Mouse (Mus musculus): ENCODE results near the gene Gm13277. TPM values are rescaled to one million over a fixed set of nuclear protein-coding genes. Genes with fewer than 3 reads are reported as not detected.
"Not testable (repeated sequence)": the region's sequence is repeated elsewhere in the genome, so short reads cannot be mapped to it uniquely, and the experiment has no call there.

Gm13277 gene
- not detected for total RNA-seq (2018; cell fraction: chromatin; rRNA removed)
- not detected for total RNA-seq (2018; cell fraction: cytosol; rRNA removed)
- total RNA-seq (2018; cell fraction: nucleus; rRNA removed), result not detected
- not detected in 3 replicates for polyA plus RNA-seq (2018)

DNA sequence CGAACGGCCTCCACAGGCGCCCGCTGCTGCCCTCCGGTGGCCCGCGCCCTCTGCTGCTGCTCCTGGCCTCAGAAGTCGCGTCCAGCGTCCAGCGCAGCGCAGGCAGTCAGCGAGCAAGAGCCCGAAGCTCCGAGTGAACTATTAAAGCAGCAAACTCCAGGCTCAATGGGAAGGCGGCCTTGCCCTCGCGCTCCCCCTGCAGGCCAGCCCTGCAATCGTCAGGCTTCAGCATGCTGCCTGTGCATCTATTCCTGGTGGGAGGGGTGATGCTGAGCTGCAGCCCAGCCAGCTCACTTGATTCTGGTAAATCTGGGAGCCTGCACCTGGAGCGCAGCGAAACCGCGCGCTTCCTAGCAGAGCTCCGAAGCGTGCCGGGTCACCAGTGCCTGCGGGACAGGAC is at the start of gene Gm13277:
Gene Gm13277 (plus strand): TSS at position 231 of the 400 bp plus-strand sequence.
- not testable (repeated sequence) for H3K79me2 ChIP-seq (ENCODE audit: inconsistent target); H3K27ac ChIP-seq; H3K4me3 ChIP-seq (ENCODE audit: inconsistent target); H3K36me3 ChIP-seq (ENCODE audit: inconsistent target)
- WGBS (ENCODE audit: missing documents), result no CpG with 5 or more reads among the region's 28 CpGs

DNA sequence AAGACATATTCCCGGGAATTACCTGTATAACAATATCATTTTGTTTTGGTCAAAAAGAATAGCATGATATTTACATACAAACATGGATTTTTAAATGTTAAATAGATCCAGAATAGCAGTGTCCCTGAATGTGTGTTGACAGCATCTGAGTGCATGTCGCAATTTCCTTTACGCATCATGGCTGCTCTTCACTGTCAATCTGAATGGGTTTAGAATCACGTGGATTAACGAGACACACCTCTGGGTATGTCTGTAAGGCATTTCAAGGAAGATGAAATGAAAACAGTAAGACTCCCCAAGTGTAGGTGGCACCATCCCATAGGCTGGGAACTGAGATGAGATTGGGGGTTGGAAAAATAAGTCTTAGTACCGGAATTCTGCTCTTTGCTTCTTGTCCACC is 49.4 kb upstream of the Gm13277 start:
- Histone ChIP-seq H3K36me3 (ENCODE audit: inconsistent target) (no peaks in the 10 kb centered on the region), H3K4me3 (ENCODE audit: inconsistent target) (no peak overlapping the region), H3K79me2 (ENCODE audit: inconsistent target) (no peaks in the 10 kb centered on the region), H3K27ac (no peak overlapping the region)
- 49% methylated on average over 6 of the region's 6 CpGs for WGBS (ENCODE audit: missing documents)

DNA sequence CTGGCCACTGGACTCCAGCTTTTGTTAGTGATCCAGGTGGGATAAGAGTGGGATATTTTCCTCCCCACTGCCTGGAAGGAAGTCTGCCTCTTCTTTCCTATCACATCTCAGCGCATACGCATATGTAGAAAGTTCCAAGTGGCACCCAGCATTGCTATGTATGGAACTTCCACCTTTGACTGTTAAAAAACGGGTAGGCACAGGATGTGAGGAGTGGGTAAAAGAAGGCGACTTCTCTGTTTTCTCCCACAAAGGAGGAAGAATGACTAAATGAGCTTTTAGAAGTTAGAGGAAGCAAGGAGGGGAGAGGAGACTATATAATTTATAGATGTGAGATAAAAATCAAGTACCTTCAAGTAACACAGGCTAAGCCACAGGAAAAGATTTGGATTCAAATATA is 47.0 kb upstream of the Gm13277 start:
- Histone ChIP-seq H3K4me3 (ENCODE audit: inconsistent target) (no peak overlapping the region), H3K27ac (no peak overlapping the region), H3K36me3 (ENCODE audit: inconsistent target) (no peaks in the 10 kb centered on the region), H3K79me2 (ENCODE audit: inconsistent target) (no peaks in the 10 kb centered on the region)
- 8% methylated on average over 4 of the region's 4 CpGs for WGBS (ENCODE audit: missing documents)

DNA sequence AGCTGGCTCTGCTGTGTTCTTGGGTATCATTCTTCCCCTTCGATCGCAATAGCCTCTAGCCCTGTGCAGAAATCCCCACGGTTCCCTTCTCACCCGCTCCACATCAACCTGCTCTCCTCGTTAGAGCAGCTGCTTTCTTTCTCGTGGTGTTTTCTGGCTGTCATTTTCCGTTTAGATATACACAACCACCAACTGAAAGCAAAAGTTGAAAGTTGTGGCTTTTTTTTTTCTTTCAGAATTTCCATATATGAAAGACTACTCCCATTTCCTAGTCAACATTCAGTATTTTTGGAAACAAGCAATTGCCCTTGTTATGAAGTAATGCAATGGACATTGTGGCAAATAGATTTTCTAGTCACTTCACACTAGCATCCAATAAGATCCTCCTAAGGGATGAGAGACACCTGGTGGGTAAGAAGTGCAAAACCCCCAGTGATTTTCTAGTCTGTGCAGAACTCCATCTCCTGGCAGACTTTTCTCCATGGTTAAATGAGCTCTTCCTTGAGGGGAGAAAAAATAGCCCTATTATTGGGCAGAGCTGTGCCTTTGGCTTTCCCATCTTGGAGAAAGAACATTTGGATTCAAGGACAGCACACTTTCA is 45.6 kb upstream of the Gm13277 start:
- H3K4me3 ChIP-seq (ENCODE audit: inconsistent target), result no peak overlapping the region
- H3K36me3 ChIP-seq (ENCODE audit: inconsistent target), result no peaks in the 10 kb centered on the region
- no peak overlapping the region for H3K27ac ChIP-seq
- WGBS (ENCODE audit: missing documents), result 23% methylated on average over 7 of the region's 7 CpGs
- H3K79me2 ChIP-seq (ENCODE audit: inconsistent target), result no peaks in the 10 kb centered on the region

DNA sequence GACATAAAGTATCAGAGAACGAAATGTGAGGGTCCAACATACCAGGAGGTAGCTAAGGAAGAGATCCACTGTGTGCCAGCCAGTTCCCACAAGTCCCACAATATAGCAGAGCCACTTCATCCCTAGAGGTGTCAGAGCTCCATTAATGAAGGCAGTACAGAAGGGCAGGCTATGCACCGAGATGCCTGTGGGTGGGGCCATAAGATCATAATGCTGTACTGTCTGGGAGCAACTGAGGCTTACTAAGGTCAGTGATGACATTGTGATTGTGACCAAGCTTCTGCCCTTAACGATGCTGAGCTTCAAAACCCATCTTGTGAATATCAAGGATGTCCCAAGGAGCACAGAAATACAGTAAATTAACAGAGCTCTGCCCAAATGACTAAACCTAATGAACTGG is 44.2 kb upstream of the Gm13277 start:
- Histone ChIP-seq H3K79me2 (ENCODE audit: inconsistent target) (no peaks in the 10 kb centered on the region), H3K36me3 (ENCODE audit: inconsistent target) (no peaks in the 10 kb centered on the region), H3K27ac (no peak overlapping the region), H3K4me3 (ENCODE audit: inconsistent target) (no peak overlapping the region)
- whole genome bisulfite sequencing (ENCODE audit: missing documents), result 86% methylated on average over 3 of the region's 3 CpGs

DNA sequence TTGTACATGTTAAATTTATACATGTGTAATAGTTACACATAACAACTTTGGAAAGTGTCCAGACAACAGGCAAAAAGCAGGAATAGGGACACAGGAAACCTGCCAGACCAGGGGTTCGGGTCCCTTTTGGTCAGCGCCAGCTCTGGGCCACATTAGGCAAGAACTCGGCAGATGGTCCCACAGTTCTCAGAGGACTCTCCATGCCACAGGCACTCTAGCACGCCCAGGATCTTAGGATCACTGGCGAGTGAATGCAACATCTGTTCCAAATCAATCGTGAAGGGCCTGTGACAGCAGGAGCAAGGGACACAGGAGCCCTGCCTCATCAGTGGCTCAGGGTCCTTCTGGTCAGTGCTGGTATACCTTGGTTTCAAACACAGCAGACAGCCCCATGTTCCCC is 38.5 kb upstream of the Gm13277 start:
- WGBS (ENCODE audit: missing documents), result 98% methylated on average over 6 of the region's 6 CpGs
- no peaks in the 10 kb centered on the region for H3K36me3 ChIP-seq (ENCODE audit: inconsistent target)
- no peaks in the 10 kb centered on the region for H3K79me2 ChIP-seq (ENCODE audit: inconsistent target)
- no peak overlapping the region for H3K27ac ChIP-seq
- no peak overlapping the region for H3K4me3 ChIP-seq (ENCODE audit: inconsistent target)

DNA sequence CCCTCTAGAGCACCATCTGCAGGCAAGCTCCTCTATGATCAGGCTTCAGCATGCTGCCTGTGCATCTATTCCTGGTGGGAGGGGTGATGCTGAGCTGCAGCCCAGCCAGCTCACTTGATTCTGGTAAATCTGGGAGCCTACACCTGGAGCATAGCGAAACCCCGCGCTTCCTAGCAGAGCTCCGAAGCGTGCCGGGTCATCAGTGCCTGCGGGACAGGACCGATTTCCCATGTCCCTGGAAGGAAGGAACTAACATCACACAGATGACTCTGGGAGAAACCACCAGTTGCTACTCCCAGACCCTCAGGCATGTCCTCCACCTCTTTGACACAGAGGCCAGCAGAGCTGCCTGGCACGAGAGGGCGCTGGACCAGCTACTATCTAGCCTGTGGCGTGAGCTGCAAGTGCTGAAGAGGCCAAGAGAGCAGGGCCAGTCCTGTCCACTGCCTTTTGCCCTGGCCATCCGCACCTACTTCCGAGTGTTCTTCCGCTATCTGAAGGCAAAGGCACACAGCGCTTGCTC is 33.6 kb upstream of the Gm13277 start, which contains the start of gene Gm13271:
Gene Gm13271 (plus strand): TSS at position 51 of the 523 bp plus-strand sequence.
- not testable (repeated sequence) for H3K27ac ChIP-seq; H3K4me3 ChIP-seq (ENCODE audit: inconsistent target); H3K79me2 ChIP-seq (ENCODE audit: inconsistent target); H3K36me3 ChIP-seq (ENCODE audit: inconsistent target)
- WGBS (ENCODE audit: missing documents), result 100% methylated on average over 12 of the region's 15 CpGs

DNA sequence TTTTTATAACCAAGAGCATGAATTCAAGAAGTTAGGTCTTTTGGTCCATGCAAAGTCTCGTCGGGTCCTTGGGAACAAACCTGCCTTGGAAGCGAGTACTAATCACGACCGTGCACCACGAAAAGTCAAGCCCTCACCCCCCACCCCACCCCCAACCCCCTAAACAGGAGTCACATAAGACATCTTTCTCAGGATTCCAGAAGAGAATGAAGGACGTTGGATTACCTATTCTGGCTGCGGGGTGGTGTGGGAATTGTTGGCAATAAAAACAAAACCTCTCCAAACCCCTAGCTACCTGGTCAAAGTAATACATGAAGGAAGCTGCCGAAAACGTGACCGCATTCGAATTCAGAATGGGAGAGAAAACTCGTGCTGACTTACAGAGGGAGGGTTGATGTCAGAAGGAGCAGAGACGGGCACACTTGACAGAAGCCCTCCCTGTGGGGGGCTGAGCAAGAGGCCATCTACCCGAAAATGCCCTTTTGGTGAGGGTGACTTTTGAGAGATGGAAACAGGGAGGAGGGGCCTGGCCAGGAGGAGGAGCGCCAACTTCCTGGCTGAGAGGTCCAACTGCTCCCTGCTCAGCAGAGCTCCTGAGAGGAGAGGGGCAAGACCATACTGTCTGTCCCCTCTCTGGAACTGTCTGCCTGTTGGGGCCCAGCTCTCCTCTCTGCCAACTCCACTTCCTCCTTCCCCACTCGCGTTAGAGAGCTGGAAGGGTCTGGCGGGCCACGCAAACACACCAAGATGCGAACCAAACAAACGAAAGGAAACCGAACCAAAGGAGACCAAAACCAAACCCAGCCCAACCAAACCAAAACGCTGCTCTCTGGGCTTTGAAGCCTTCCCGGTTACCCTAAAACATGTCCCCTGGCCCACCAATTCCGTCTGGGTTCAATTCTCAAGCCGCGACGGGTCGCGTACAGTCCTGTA is 31.6 kb upstream of the Gm13277 start:
- 10% methylated on average over 19 of the region's 31 CpGs for WGBS (ENCODE audit: missing documents)

DNA sequence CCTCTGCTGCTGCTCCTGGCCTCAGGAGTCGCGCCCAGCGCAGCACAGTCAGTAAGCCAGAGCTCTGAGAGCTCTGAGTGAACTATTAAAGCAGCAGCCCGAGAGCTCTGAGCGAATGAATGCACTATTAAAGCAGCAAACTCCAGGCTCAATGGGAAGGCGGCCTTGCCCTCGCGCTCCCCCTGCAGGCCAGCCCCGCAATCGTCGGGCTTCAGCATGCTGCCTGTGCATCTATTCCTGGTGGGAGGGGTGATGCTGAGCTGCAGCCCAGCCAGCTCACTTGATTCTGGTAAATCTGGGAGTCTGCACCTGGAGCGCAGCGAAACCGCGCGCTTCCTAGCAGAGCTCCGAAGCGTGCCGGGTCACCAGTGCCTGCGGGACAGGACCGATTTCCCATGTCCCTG is 30.8 kb upstream of the Gm13277 start:
- not testable (repeated sequence) for H3K79me2 ChIP-seq (ENCODE audit: inconsistent target); H3K4me3 ChIP-seq (ENCODE audit: inconsistent target); H3K36me3 ChIP-seq (ENCODE audit: inconsistent target); H3K27ac ChIP-seq
- WGBS (ENCODE audit: missing documents), result 0% methylated on average over 7 of the region's 21 CpGs

More for the DNA sequence above, 31.6 kb upstream of the Gm13277 start:
- not testable (repeated sequence) for H3K79me2 ChIP-seq (ENCODE audit: inconsistent target); H3K36me3 ChIP-seq (ENCODE audit: inconsistent target)
- peak overlapping the region; percentile 78 for H3K27ac ChIP-seq
- H3K4me3 ChIP-seq (ENCODE audit: inconsistent target), result peak overlapping the region; percentile 61

DNA sequence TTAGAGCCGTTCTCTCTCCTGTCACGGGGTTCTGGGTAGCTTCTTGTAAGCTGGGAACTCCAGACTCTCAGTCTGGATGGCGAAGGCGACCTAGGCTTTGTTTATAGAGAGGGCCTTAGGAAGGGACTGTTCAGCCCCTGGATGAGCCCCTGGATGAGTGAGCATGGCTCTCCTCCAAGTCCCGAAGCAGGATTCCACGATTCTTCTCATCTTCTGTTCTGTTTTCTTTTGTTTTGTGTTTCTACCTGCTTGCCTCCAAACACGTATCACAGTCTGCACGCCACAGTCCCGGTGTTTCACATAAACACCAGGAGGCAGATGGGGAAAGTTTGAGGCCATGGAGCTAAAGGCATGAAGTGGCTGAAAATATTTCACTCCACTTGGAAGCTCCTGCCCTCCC is 29.7 kb upstream of the Gm13277 start:
- not testable (repeated sequence) for H3K79me2 ChIP-seq (ENCODE audit: inconsistent target)
- WGBS (ENCODE audit: missing documents), result 96% methylated on average over 4 of the region's 9 CpGs

DNA sequence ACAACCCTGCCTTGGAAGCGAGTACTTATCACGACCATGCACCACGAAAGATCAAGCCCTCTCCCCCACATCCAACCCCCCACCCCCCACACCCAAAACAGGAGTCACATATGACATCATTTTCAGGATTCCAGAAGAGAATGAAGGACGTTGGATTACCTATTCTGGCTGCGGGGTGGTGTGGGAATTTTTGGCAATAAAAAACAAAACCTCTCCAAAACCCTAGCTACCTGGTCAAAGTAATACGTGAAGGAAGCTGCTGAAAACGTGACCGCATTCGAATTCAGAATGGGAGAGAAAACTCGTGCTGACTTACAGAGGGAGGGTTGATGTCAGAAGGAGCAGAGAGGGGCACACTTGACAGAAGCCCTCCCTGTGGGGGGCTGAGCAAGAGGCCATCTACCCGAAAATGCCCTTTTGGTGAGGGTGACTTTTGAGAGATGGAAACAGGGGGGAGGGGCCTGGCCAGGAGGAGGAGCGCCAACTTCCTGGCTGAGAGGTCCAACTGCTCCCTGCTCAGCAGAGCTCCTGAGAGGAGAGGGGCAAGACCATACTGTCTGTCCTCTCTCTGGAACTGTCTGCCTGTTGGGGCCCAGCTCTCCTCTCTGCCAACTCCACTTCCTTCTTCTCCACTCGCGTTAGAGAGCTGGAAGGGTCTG is 28.7 kb upstream of the Gm13277 start, which contains the start of gene Gm13283:
Gene Gm13283 (plus strand): TSS at position 510 of the 659 bp plus-strand sequence.
- not testable (repeated sequence) for H3K36me3 ChIP-seq (ENCODE audit: inconsistent target); H3K79me2 ChIP-seq (ENCODE audit: inconsistent target); H3K27ac ChIP-seq; H3K4me3 ChIP-seq (ENCODE audit: inconsistent target)
- 40% methylated on average over 1 of the region's 14 CpGs for WGBS (ENCODE audit: missing documents)

More for the DNA sequence above, 29.7 kb upstream of the Gm13277 start:
- not testable (repeated sequence) for H3K27ac ChIP-seq; H3K4me3 ChIP-seq (ENCODE audit: inconsistent target); H3K36me3 ChIP-seq (ENCODE audit: inconsistent target)

DNA sequence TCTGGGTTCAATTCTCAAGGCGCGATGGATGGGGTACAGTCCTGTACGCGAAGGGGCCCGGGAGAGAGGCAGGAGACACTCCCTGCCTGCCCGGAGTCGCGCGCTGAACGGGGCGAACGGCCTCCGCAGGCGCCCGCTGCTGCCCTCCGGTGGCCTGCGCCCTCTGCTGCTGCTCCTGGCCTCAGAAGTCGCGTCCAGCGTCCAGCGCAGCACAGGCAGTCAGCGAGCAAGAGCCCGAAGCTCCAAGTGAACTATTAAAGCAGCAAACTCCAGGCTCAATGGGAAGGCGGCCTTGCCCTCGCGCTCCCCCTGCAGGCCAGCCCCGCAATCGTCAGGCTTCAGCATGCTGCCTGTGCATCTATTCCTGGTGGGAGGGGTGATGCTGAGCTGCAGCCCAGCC is 28.0 kb upstream of the Gm13277 start:
- 0% methylated on average over 2 of the region's 28 CpGs for WGBS (ENCODE audit: missing documents)
- H3K36me3 ChIP-seq (ENCODE audit: inconsistent target); H3K4me3 ChIP-seq (ENCODE audit: inconsistent target); H3K79me2 ChIP-seq (ENCODE audit: inconsistent target); H3K27ac ChIP-seq: not testable (repeated sequence)

DNA sequence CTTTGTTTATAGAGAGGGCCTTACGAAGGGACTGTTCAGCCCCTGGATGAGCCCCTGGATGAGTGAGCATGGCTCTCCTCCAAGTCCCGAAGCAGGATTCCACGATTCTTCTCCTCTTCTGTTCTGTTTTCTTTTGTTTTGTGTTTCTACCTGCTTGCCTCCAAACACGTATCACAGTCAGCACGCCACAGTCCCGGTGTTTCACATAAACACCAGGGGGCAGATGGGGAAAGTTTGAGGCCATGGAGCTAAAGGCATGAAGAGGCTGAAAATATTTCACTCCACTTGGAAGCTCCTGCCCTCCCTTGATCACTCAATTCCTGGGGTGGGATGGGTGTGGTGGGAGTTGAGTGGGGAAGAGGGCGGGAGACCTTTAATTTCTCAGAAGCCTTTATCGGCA is 26.7 kb upstream of the Gm13277 start:
- H3K27ac ChIP-seq; H3K79me2 ChIP-seq (ENCODE audit: inconsistent target); H3K36me3 ChIP-seq (ENCODE audit: inconsistent target); H3K4me3 ChIP-seq (ENCODE audit: inconsistent target): not testable (repeated sequence)
- WGBS (ENCODE audit: missing documents), result 81% methylated on average over 3 of the region's 8 CpGs

DNA sequence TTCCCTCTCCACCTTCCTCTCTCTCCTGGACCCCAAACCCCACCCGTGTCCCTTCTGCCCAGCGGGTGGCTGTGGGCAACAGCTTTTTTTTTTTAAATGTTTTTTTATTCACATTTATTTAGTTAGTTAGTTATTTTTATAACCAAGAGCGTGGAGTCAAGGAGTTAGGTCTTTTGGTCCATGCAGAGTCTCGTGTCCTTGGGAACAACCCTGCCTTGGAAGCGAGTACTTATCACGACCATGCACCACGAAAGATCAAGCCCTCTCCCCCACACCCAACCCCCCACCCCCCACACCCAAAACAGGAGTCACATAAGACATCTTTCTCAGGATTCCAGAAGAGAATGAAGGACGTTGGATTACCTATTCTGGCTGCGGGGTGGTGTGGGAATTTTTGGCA is 26.1 kb upstream of the Gm13277 start:
- H3K79me2 ChIP-seq (ENCODE audit: inconsistent target); H3K4me3 ChIP-seq (ENCODE audit: inconsistent target); H3K36me3 ChIP-seq (ENCODE audit: inconsistent target); H3K27ac ChIP-seq: not testable (repeated sequence)
- WGBS (ENCODE audit: missing documents), result 92% methylated on average over 2 of the region's 9 CpGs
